Mouse (Mus musculus): Measurements from ENCODE around the gene Ubxn10. TPM values are rescaled to one million over a fixed set of nuclear protein-coding genes. Genes with fewer than 3 reads are reported as not detected.

Gene Ubxn10
- polyA plus RNA-seq, 1 experiment from 2014 or later, result 0.83 TPM

GRCm38 (mm10) chr4:138693043-138693692, 43.8 kb downstream of the Ubxn10 start:
- no peaks in the 10 kb centered on the region for H3K4me1 ChIP-seq (replicated peaks; ENCODE audit: control insufficient read depth, insufficient read depth, low read length)
- H3K4me2 ChIP-seq (replicated peaks; ENCODE audit: low read depth), result no peak overlapping the region
- peaks cover 15% of the 10 kb centered on the region; the same call in 1 of the 2 replicates for H3K27me3 ChIP-seq (replicated peaks; ENCODE audit: control insufficient read depth, insufficient read depth, low read length)
- no peak overlapping the region for H3K9ac ChIP-seq (ENCODE audit: low read depth, low read length)
- no peaks in the 10 kb centered on the region for H3K9me3 ChIP-seq (ENCODE audit: control insufficient read depth)
- no peaks in the 10 kb centered on the region for H3K36me3 ChIP-seq (ENCODE audit: control insufficient read depth, insufficient read depth)
- H3K4me3 ChIP-seq (ENCODE audit: low read depth, low read length), result no peak overlapping the region
- ATAC-seq, result no peak
- 73% methylated on average over 12 of the region's 12 CpGs for WGBS
- H3K27ac ChIP-seq (ENCODE audit: low read depth, low read length), result no peak overlapping the region
- no peak for TF ChIP-seq CTCF (IDR thresholded peaks at IDR 0.05; ENCODE audit: low read depth)

- Histone ChIP-seq H3K36me3 (ENCODE audit: control insufficient read depth, insufficient read depth) (no peaks in the 10 kb centered on the region), H3K4me1 (replicated peaks; ENCODE audit: control insufficient read depth, insufficient read depth, low read length) (no peaks in the 10 kb centered on the region), H3K27ac (ENCODE audit: low read depth, low read length) (no peak overlapping the region), H3K9ac (ENCODE audit: low read depth, low read length) (no peak overlapping the region), H3K27me3 (replicated peaks; ENCODE audit: control insufficient read depth, insufficient read depth, low read length) (peaks cover 15% of the 10 kb centered on the region; the same call in 1 of the 2 replicates), H3K4me3 (ENCODE audit: low read depth, low read length) (no peak overlapping the region), H3K4me2 (replicated peaks; ENCODE audit: low read depth) (no peak overlapping the region), H3K9me3 (ENCODE audit: control insufficient read depth) (no peaks in the 10 kb centered on the region)
- ATAC-seq, result no peak
- no peak for TF ChIP-seq CTCF (IDR thresholded peaks at IDR 0.05; ENCODE audit: low read depth)
- WGBS, result 13% methylated on average over 19 of the region's 19 CpGs
Observed at GRCm38 (mm10) chr4:138691443-138692181, 45.4 kb downstream of the Ubxn10 start.

DNA sequence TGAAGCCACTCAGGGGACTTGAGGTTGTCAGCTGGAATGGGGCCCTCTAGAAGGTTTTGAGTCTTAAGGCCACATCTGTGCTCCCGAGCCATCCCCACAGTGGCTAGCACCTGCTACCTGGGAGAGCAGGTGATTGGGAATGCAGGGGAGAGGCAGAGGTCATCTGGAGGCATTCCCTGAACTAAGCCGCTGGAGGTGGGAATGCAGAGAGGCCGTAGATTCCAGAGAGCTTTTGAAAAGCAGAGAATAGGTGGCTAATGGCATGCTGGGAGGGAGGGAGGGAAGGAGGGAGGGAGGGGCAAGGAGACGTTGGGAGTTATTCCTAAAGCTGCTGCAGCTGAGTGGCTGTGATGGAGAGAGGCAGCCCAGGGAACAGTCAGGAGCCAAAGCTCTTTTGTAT, 46.4 kb downstream of the Ubxn10 start:
- no peak overlapping the region for H3K9ac ChIP-seq (ENCODE audit: low read depth, low read length)
- WGBS, result 16% methylated on average over 4 of the region's 4 CpGs
- no peak for ATAC-seq
- H3K4me2 ChIP-seq (replicated peaks; ENCODE audit: low read depth), result no peak overlapping the region
- H3K9me3 ChIP-seq (ENCODE audit: control insufficient read depth), result no peaks in the 10 kb centered on the region
- H3K4me3 ChIP-seq (ENCODE audit: low read depth, low read length), result no peak overlapping the region
- TF ChIP-seq CTCF (IDR thresholded peaks at IDR 0.05; ENCODE audit: low read depth), result no peak
- H3K36me3 ChIP-seq (ENCODE audit: control insufficient read depth, insufficient read depth), result no peaks in the 10 kb centered on the region
- no peak overlapping the region for H3K27ac ChIP-seq (ENCODE audit: low read depth, low read length)
- H3K27me3 ChIP-seq (replicated peaks; ENCODE audit: control insufficient read depth, insufficient read depth, low read length), result peaks cover 15% of the 10 kb centered on the region; the same call in 1 of the 2 replicates
- H3K4me1 ChIP-seq (replicated peaks; ENCODE audit: control insufficient read depth, insufficient read depth, low read length), result no peaks in the 10 kb centered on the region

GRCm38 (mm10) chr4:138689094-138689512, 47.9 kb downstream of the Ubxn10 start:
- no peak for ATAC-seq
- Histone ChIP-seq H3K9me3 (ENCODE audit: control insufficient read depth) (no peaks in the 10 kb centered on the region), H3K36me3 (ENCODE audit: control insufficient read depth, insufficient read depth) (no peaks in the 10 kb centered on the region), H3K9ac (ENCODE audit: low read depth, low read length) (no peak overlapping the region), H3K4me3 (ENCODE audit: low read depth, low read length) (no peak overlapping the region), H3K4me2 (replicated peaks; ENCODE audit: low read depth) (no peak overlapping the region), H3K27ac (ENCODE audit: low read depth, low read length) (no peak overlapping the region), H3K4me1 (replicated peaks; ENCODE audit: control insufficient read depth, insufficient read depth, low read length) (no peaks in the 10 kb centered on the region), H3K27me3 (replicated peaks; ENCODE audit: control insufficient read depth, insufficient read depth, low read length) (peaks cover 15% of the 10 kb centered on the region; the same call in 1 of the 2 replicates)
- TF ChIP-seq CTCF (IDR thresholded peaks at IDR 0.05; ENCODE audit: low read depth), result no peak
- 32% methylated on average over 3 of the region's 3 CpGs for WGBS

DNA sequence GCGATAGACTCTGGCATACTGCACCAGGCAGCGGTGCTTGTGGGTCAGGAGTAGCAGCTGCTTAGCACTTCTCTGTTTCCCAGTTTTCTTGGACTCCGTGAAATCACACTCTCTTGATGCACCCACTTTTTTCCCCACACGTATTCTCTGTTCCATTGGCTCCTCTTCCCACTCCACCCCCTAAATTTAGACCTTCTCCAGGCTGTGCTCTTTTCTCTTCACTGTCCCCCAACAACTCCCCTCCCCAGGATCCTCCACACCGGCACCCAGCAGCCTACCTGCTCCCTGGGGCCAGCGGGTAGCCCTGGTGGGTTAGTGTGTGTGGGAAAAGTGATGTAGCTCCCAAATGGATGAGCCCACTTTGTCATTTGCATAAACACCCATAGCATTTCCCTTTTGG, 51.2 kb downstream of the Ubxn10 start:
- Histone ChIP-seq H3K4me3 (ENCODE audit: low read depth, low read length) (no peak overlapping the region), H3K4me2 (replicated peaks; ENCODE audit: low read depth) (no peak overlapping the region), H3K9me3 (ENCODE audit: control insufficient read depth) (no peaks in the 10 kb centered on the region), H3K4me1 (replicated peaks; ENCODE audit: control insufficient read depth, insufficient read depth, low read length) (no peaks in the 10 kb centered on the region), H3K27me3 (replicated peaks; ENCODE audit: control insufficient read depth, insufficient read depth, low read length) (peaks cover 9% of the 10 kb centered on the region; the same call in 1 of the 2 replicates), H3K36me3 (ENCODE audit: control insufficient read depth, insufficient read depth) (no peaks in the 10 kb centered on the region), H3K9ac (ENCODE audit: low read depth, low read length) (no peak overlapping the region), H3K27ac (ENCODE audit: low read depth, low read length) (no peak overlapping the region)
- ATAC-seq, result no peak
- WGBS, result 66% methylated on average over 6 of the region's 6 CpGs
- no peak for TF ChIP-seq CTCF (IDR thresholded peaks at IDR 0.05; ENCODE audit: low read depth)

- TF ChIP-seq CTCF (IDR thresholded peaks at IDR 0.05; ENCODE audit: low read depth), result no peak
- Histone ChIP-seq H3K27ac (ENCODE audit: low read depth, low read length) (no peak overlapping the region), H3K36me3 (ENCODE audit: control insufficient read depth, insufficient read depth) (no peaks in the 10 kb centered on the region), H3K27me3 (replicated peaks; ENCODE audit: control insufficient read depth, insufficient read depth, low read length) (no peaks in the 10 kb centered on the region), H3K4me3 (ENCODE audit: low read depth, low read length) (no peak overlapping the region), H3K4me2 (replicated peaks; ENCODE audit: low read depth) (no peak overlapping the region), H3K9ac (ENCODE audit: low read depth, low read length) (no peak overlapping the region), H3K4me1 (replicated peaks; ENCODE audit: control insufficient read depth, insufficient read depth, low read length) (no peaks in the 10 kb centered on the region), H3K9me3 (ENCODE audit: control insufficient read depth) (no peaks in the 10 kb centered on the region)
- WGBS, result 77% methylated on average over 2 of the region's 2 CpGs
- ATAC-seq, result no peak
Observed at GRCm38 (mm10) chr4:138682760-138683159, 54.2 kb downstream of the Ubxn10 start.
